Mouse (Mus musculus) neural tube, embryonic 11.5 days (tissue): Measurements from ENCODE around the gene BC024978. TPM values are rescaled to one million over a fixed set of nuclear protein-coding genes. Genes with fewer than 3 reads are reported as not detected.

Source experiments
- ATAC-seq: fragments of 200-750 bp; cut with Nextera tagmentation; 2 replicates; pipeline ENCODE4 v1.8.0; 2017; ENCODE audit warnings: moderate number of reproducible peaks, mild to moderate bottlenecking, moderate TSS enrichment, moderate library complexity; ENCODE audit not compliant: insufficient read depth, low FRiP score, low TSS enrichment
- DNase-seq: peaks from one replicate; pipeline ENCODE4 v3.0.0-alpha.2; 2015; ENCODE audit warnings: low spot score
- H3K27ac ChIP-seq: fragments of 300-500 bp; sonication (generic); 2 replicates; pipeline ENCODE4 v1.5.1; 2014; ENCODE audit warnings: low read depth, mild to moderate bottlenecking, low read length
- H3K27me3 ChIP-seq: fragments of 300-500 bp; sonication (generic); 2 replicates; pipeline ENCODE4 v1.6.1; 2014; ENCODE audit warnings: mild to moderate bottlenecking, low read length, mixed read lengths; ENCODE audit not compliant: control insufficient read depth, insufficient read depth
- H3K36me3 ChIP-seq: fragments of 300-500 bp; sonication (generic); 2 replicates; pipeline ENCODE4 v1.6.1; 2014; ENCODE audit warnings: mild to moderate bottlenecking, low read length, moderate library complexity, mixed read lengths; ENCODE audit not compliant: control insufficient read depth, insufficient read depth
- H3K4me1 ChIP-seq: fragments of 300-500 bp; sonication (generic); 2 replicates; pipeline ENCODE4 v1.6.1; 2014; ENCODE audit warnings: low read length, mixed read lengths; ENCODE audit not compliant: control insufficient read depth, insufficient read depth
- H3K4me2 ChIP-seq: fragments of 300-500 bp; sonication (generic); 2 replicates; pipeline ENCODE4 v1.6.1; 2014; ENCODE audit warnings: low read depth, mild to moderate bottlenecking, moderate library complexity
- H3K4me3 ChIP-seq: fragments of 300-500 bp; sonication (generic); 2 replicates; pipeline ENCODE4 v1.5.1; 2014; ENCODE audit warnings: low read depth, low read length
- H3K9ac ChIP-seq: fragments of 300-500 bp; sonication (generic); 2 replicates; pipeline ENCODE4 v1.6.1; 2014; ENCODE audit warnings: mild to moderate bottlenecking, low read length
- H3K9me3 ChIP-seq: fragments of 300-500 bp; sonication (generic); 2 replicates; pipeline ENCODE4 v1.6.1; 2016; ENCODE audit warnings: low read length; ENCODE audit not compliant: control insufficient read depth
- whole genome bisulfite sequencing: fragments of 180-500 bp; shearing (Covaris S2); extraction: QIAGEN DNeasy Blood & Tissue Kit; methylation state at CpG from one replicate; pipeline ENCODE4 v1.1.7; 2014; 5-methylcytosine and 5-hydroxymethylcytosine counted together
- polyA plus RNA-seq: library from polyadenylated mRNA; unstranded; fragments of >200 nt; fragmentation: Nextera tagmentation; extraction: Ambion mirVana; gene quantifications from 2 replicates; pipeline ENCODE4 v1.2.1, GENCODE M21; 2014

BC024978 gene
- polyA plus RNA-seq, 1 experiment from 2014 or later: 4.4 TPM

GRCm38 (mm10) chr7:27251946-27252345 is 56.4 kb downstream of the BC024978 start:
- Histone ChIP-seq H3K4me3 (no peak overlapping the region), H3K9me3 (no peaks in the 10 kb centered on the region), H3K4me2 (no peak overlapping the region), H3K36me3 (no peaks in the 10 kb centered on the region; the same call in 1 of the 2 replicates), H3K27me3 (no peaks in the 10 kb centered on the region), H3K27ac (no peak overlapping the region), H3K4me1 (no peaks in the 10 kb centered on the region), H3K9ac (no peak overlapping the region)
- DNase-seq: no peak
- 85% methylated on average over 6 of the region's 6 CpGs for WGBS
- ATAC-seq: no peak

GRCm38 (mm10) chr7:27255721-27256120 is 60.1 kb downstream of the BC024978 start:
- H3K4me2 ChIP-seq: no peak overlapping the region
- ATAC-seq (no peak), DNase-seq (peak; percentile 25)
- H3K4me1 ChIP-seq: peaks cover 17% of the 10 kb centered on the region
- 69% methylated on average over 3 of the region's 3 CpGs for WGBS
- no peak overlapping the region for H3K27ac ChIP-seq
- no peaks in the 10 kb centered on the region for H3K27me3 ChIP-seq
- no peak overlapping the region for H3K9ac ChIP-seq
- no peak overlapping the region for H3K4me3 ChIP-seq
- H3K9me3 ChIP-seq: no peaks in the 10 kb centered on the region
- H3K36me3 ChIP-seq: no peaks in the 10 kb centered on the region; the same call in 1 of the 2 replicates

- Histone ChIP-seq H3K36me3 (no peaks in the 10 kb centered on the region; the same call in 1 of the 2 replicates), H3K27ac (peak overlapping the region; percentile 73), H3K9me3 (no peaks in the 10 kb centered on the region), H3K4me2 (peak overlapping the region; percentile 75), H3K27me3 (no peaks in the 10 kb centered on the region), H3K4me1 (peaks cover 19% of the 10 kb centered on the region), H3K4me3 (peak overlapping the region; percentile 91; the same call in 1 of the 2 replicates), H3K9ac (peak overlapping the region; percentile 39)
- 11% methylated on average over 27 of the region's 27 CpGs for WGBS
- DNase-seq (peak; percentile 44), ATAC-seq (no peak)
These were observed 61.7 kb downstream of the BC024978 start for GRCm38 (mm10) chr7:27257046-27257851.

GRCm38 (mm10) chr7:27257852-27258204 is 62.2 kb downstream of the BC024978 start:
- Histone ChIP-seq H3K27ac (peak overlapping the region; percentile 73), H3K9ac (no peak overlapping the region; the same call in 1 of the 2 replicates), H3K9me3 (no peaks in the 10 kb centered on the region), H3K4me1 (peaks cover 19% of the 10 kb centered on the region), H3K4me3 (peak overlapping the region; percentile 91), H3K36me3 (no peaks in the 10 kb centered on the region; the same call in 1 of the 2 replicates), H3K27me3 (no peaks in the 10 kb centered on the region), H3K4me2 (peak overlapping the region; percentile 75)
- ATAC-seq (peak; percentile 20), DNase-seq (peak; percentile 50)
- 2% methylated on average over 3 of the region's 6 CpGs for WGBS

GRCm38 (mm10) chr7:27258205-27258899 is 62.8 kb downstream of the BC024978 start, which contains the start of gene Numbl:
Gene Numbl, plus strand, starts transcription at chr7:27258433.
- Histone ChIP-seq H3K4me1 (peaks cover 19% of the 10 kb centered on the region), H3K27me3 (no peaks in the 10 kb centered on the region), H3K9ac (peak within 1 kb of the TSS; percentile 88), H3K4me2 (peak within 1 kb of the TSS; percentile 75), H3K27ac (peak within 1 kb of the TSS; percentile 82), H3K4me3 (peak within 1 kb of the TSS; percentile 91), H3K36me3 (no peaks in the 10 kb centered on the region; the same call in 1 of the 2 replicates), H3K9me3 (no peaks in the 10 kb centered on the region)
- ATAC-seq: peak; percentile 78
- WGBS: under 1% methylated on average over 41 of the region's 47 CpGs
- peak; percentile 97 for DNase-seq

- H3K4me3 ChIP-seq: peak overlapping the region; percentile 91
- peak overlapping the region; percentile 75 for H3K4me2 ChIP-seq
- DNase-seq (peak; percentile 42), ATAC-seq (no peak)
- H3K9ac ChIP-seq: peak overlapping the region; percentile 88
- H3K27me3 ChIP-seq: no peaks in the 10 kb centered on the region
- H3K27ac ChIP-seq: peak overlapping the region; percentile 82
- no peaks in the 10 kb centered on the region for H3K9me3 ChIP-seq
- H3K4me1 ChIP-seq: peaks cover 19% of the 10 kb centered on the region
- no peaks in the 10 kb centered on the region; the same call in 1 of the 2 replicates for H3K36me3 ChIP-seq
- WGBS: 6% methylated on average over 9 of the region's 9 CpGs
These were observed 63.7 kb downstream of the BC024978 start for GRCm38 (mm10) chr7:27259271-27259721.

GRCm38 (mm10) chr7:27259771-27260170 is 64.2 kb downstream of the BC024978 start:
- Histone ChIP-seq H3K27me3 (no peaks in the 10 kb centered on the region), H3K4me3 (peak overlapping the region; percentile 91), H3K4me2 (peak overlapping the region; percentile 75), H3K36me3 (no peaks in the 10 kb centered on the region; the same call in 1 of the 2 replicates), H3K27ac (peak overlapping the region; percentile 82; the same call in 1 of the 2 replicates), H3K9me3 (no peaks in the 10 kb centered on the region), H3K9ac (peak overlapping the region; percentile 88), H3K4me1 (peaks cover 19% of the 10 kb centered on the region)
- WGBS: 54% methylated on average over 5 of the region's 5 CpGs
- DNase-seq: no peak
- ATAC-seq: no peak
